Mouse (Mus musculus) ES-CJ7 (cell line): ENCODE measurements around the gene Slc2a4.
"Not testable (repeated sequence)": the region's sequence is repeated elsewhere in the genome, so short reads cannot be mapped to it uniquely, and the experiment has no call there.

Experiments used
- DNase-seq: peaks from one replicate; pipeline ENCODE4 v3.0.0; 2011; ENCODE audit warnings: low read depth, low spot score

Slc2a4 gene

DNA sequence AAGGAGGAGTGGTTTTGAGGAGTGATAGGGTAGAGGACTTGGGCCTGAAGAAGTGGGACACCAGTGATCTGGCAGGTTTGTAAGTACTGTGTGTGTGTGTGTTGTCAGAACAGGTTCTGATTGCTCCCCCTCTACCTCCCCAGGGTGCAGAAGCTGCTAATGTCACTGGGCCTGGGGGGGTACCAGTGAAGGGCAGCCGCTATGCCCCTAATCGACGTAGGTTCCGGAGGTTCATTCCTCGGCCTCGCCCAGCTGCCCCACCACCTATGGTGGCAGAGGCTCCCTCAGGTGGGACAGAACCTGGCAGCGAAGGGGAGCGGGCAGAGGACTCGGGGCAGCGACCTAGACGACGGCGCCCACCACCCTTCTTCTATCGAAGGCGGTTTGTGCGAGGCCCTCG, 8.3 kb downstream of the Slc2a4 start:
- DNase-seq = no peak

DNA sequence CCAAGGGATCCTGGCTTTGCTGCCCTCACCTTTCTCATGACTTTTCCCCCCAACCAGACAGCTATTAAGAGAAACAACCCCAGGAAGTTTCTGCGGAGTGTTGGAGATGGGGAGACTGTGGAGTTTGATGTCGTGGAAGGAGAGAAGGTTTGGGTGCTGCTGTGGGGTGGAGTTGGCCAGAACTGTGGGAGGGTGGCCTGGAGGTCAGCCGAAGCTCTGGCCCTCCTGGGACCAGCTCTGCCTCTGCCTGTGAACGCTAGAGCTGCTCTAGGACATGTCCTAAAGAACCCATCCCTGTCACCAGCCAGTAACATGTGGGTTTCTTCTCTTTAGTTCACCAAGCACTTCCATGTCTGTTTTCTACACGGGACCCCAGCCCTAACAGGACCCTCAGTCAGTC, 8.8 kb downstream of the Slc2a4 start:
- no peak for DNase-seq

GRCm38 (mm10) chr11:69938401-69938979, 9.5 kb downstream of the Slc2a4 start:
- DNase-seq = peak; percentile 32

DNA sequence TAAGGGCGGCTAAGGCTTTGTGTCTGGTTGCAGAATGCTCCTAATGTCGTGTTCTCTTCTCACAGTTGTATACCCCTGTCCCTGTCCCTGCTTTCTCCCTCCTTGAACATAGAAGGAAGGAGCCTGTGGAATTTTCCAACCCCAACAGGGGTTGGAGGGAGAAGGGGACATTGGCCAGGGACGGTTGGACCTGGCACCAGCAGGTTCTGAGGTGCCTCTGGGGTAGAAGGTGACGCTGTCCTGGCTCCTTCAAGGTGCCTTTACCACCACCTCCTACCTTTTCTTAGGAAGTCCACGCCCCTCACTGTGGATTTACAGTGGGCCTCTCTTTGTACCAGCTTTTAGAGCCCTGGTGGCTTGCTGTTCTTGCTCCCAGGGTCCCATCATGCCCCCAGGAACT, 10.2 kb downstream of the Slc2a4 start:
- no peak for DNase-seq

DNA sequence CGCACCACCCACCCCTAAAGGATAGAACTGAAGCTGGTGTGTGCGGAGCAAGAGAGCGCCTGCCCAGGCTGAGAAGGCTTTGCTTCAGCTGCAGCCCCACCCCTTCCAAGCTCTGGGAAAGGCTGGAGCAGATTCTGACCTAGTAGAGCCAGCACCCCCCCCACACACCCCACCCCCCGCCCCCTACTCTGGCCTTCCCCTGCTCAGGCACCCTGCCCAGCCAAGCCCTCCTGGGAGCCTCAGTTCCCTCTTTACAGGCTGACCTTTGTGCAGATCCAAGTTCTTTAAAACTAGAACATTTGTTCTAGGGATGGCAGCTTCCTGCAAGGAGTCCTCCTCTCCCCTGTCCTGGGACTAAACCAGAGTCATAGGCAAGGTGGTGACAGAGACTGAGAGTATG, 10.6 kb downstream of the Slc2a4 start:
- no peak for DNase-seq

- DNase-seq = no peak
Observed at GRCm38 (mm10) chr11:69936714-69937347, 11.2 kb downstream of the Slc2a4 start.

GRCm38 (mm10) chr11:69936156-69936555, 11.8 kb downstream of the Slc2a4 start:
- no peak for DNase-seq

- peak; percentile 96 for DNase-seq
Observed at GRCm38 (mm10) chr11:69935137-69935879, 12.7 kb downstream of the Slc2a4 start, which contains the start of gene Ybx2. TSS of gene Ybx2 (plus strand) at chr11:69935796.

DNA sequence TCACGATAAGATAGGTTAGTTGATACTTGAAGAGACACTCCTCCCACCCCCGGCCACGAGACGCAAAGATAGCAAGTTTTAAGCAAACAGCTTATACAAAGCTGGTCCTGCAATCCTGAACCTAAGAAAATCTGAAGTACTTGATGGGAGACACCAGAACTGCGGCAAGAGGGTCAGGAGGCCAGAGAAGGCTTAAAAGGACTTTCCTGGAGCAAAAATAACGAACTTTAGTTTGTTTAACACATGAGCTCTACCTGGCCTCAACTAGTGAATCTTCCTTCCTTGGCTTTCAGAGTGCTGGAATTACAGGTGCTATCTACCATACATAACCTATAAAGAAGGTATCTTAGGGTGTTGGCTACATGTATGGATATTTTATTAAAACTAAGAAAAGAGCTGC, 13.3 kb downstream of the Slc2a4 start:
- no peak for DNase-seq

DNA sequence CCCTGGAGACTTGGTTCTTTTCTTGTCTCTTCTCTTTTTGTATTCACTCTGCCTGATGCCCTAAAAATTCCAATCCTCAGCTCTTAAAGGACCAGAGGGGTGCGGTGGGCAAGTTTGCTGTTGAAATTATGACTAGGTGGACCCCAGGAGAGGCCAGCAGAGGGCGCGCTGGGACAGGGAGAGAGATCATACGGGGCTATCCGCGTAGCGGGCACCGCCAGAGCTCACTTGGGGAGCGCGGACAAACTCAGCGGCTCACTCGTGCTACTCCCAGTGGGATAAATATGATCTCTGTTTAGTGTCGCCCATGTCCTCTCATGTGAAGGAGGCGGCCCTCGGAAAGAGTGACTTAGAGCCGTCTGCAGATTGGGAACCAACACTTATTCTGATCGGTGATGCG, 13.8 kb downstream of the Slc2a4 start:
- peak; percentile 88 for DNase-seq

DNA sequence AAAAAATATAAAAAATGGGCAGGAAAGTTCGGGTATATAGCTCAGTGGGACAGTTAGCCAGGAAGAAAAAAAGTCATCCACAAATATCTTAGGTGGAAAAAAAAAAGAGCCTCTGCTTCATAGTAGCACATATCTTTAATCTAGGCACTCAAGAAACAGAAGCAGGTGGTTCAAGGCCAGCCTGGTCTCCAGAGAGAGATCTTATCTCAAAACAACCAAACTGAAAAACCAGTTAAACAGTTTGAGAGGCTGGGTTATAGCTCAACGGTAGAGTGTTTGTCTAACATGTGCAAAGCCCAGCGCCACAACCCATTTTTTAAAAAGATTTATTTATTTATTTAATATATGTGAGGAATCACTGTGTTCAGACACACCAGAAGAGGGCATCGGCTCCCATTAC, 14.9 kb downstream of the Slc2a4 start:
- DNase-seq = no peak

DNA sequence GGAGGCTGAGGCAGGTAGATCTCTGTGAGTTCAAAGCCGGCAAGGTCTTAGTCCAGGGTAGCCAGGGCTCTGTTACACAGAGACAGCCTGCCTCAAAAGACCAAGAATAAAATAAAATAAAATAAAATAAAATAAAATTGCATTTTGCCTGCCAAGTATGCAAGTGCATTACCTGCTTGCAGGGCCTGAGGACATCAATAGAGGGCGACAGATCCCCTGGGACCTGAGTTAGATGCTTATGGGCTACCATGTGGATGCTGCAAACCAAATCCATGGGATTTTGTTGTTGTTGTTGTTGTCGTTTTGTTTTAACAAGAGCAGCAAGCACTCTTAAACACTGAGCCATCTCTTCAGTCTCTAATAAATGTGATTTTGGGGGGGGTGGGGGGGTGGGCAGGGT, 15.7 kb downstream of the Slc2a4 start:
- peak; percentile 60 for DNase-seq

GRCm38 (mm10) chr11:69931769-69932168, 16.2 kb downstream of the Slc2a4 start:
- DNase-seq = no peak

DNA sequence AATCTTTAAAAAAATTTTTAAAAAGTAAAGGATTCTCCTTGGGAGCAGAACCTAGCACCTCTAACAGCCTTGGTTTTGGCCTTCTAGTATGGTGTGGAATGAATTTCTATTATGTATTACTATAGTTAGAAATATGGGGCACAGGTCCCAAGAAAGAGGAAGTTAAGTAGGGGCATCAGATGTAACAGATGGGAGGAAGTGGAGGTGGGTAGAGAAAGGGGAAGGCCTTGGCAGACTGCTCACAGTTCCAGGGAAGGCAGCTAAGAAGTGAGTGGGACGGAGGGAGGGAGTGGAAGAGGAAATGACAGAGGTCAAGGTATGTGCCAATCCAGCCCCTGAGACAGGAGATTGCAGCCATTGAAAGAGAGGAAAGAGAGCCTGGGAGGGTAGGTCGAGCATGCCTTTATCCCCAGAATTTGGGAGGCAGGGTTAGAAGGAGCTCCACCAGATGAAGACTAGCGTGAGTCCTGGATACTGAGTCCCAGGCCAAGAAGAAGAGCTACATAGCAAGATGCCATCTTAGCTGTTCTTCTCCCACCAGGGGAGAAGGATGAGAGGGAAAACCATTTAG, 16.9 kb downstream of the Slc2a4 start:
- no peak for DNase-seq

- DNase-seq = not testable (repeated sequence)
Observed at GRCm38 (mm10) chr11:69930176-69930575, 17.8 kb downstream of the Slc2a4 start.

- DNase-seq = no peak
Observed at GRCm38 (mm10) chr11:69929712-69930111, 18.3 kb downstream of the Slc2a4 start.

GRCm38 (mm10) chr11:69927501-69927900, 20.5 kb downstream of the Slc2a4 start:
- no peak for DNase-seq

DNA sequence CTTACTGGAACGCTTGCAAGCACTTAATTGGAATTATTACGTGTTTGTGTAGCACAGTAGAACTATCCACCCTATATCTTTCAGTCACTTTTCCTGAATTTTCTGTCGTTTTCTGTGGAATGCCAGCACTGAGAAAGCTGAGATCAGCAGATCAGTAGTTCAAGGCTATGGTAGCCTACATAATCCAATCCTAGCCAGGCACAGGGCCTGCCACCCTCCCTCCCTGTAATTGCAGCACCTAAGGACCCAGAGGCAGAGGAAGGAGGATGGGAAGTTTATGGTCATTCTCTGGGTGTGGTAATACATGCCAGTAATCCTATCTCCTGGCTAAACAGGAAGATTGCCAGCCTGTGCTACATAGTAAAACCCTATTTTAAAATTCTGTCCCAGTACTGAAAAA, 25.2 kb downstream of the Slc2a4 start:
- DNase-seq = no peak

DNA sequence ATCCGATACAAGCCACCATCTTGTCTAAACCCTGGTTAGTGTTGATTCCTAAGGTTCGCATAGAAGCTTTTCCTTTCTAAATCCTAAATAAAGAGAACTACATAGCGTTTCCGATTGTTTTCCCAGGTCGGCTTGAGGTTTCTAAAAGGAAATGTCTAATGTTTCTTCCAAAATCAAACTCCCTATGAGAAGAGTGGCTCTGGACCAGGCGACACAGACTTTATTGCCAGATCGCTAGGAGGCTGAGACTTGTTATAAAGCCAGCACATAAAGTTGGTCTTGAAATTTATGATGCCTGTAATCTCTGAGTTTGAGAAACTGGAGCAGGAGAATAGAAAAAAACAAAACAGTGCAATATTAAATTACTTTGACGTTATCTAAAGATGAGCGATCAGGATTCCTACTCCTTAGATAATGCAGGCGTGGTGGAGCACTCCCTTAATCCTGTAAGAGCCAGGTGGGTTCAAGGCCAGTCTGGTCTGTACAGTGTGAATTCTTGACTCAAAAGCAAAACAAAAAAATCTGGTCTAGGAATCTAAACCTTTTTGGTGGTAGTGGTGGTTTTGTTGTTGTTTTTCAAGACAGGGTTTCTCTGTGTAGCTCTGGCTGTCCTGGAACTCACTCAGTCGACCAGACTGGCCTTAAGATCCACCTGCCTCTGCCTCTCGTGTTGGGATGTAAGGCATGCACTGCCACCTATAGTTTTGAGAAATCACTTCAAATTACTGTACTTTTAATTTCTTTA, 25.8 kb downstream of the Slc2a4 start:
- DNase-seq = peak; percentile 49

DNA sequence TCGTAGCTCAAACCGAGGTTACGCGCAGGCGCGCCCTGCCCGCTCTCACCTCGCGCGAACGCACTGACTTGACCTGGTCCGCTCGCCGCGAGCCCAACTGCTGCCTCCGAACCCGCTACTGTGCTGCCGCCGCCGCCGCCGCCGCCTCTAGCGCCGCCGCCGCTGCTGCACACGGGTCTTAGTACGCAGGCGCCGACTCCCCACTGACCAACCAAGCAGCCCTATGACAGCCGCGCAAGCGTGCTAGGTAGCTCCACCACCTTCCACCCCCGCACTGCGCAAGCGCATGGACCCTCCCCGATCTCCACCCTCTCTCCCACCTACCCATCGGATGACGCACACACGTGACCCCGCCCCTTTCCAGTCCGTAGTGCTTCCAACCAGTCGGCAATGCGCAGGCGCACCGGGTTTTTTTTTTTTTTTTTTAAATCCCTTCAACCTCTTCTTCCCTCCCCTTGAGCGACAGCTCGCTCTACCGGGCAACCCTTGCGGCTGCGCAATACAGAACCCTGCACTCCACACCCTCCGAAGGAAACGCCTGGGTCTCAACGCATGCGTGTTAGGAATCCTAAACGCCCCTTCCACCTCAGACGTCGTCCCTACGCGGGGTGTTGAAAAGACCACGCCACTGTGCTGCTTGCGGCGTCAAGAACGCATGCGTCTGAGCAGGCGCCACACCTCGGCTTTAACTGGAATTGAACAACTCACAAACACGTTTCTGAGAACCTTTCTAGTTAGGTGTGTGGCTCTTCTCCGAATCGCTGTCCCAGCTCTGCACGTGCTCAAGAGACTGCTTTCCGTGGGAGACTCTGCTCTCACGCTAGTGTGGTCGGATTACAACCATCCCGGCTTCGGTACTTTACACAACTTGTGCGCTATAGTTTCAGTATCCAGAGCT, 26.6 kb downstream of the Slc2a4 start, which contains the start of gene Eif5a:
Eif5a (minus strand) TSS at position 845 of the 898 bp plus-strand sequence.
- DNase-seq = peak; percentile 100
